Mouse (Mus musculus) neural tube, embryonic 14.5 days (tissue): ENCODE measurements around the gene Bdh1. TPM values are rescaled to one million over a fixed set of nuclear protein-coding genes. Genes with fewer than 3 reads are reported as not detected.

ENCODE experiments used
- ATAC-seq: fragments of 200-750 bp; cut with Nextera tagmentation; 2 replicates; pipeline ENCODE4 v1.8.0; 2017; ENCODE audit warnings: low read depth, mild to moderate bottlenecking, moderate TSS enrichment, moderate library complexity
- H3K27ac ChIP-seq: fragments of 300-500 bp; sonication (generic); 2 replicates; pipeline ENCODE4 v1.5.1; 2014; ENCODE audit warnings: low read depth, mild to moderate bottlenecking, control low read depth, low read length, moderate library complexity, mixed read lengths
- H3K27me3 ChIP-seq: fragments of 300-500 bp; sonication (generic); 2 replicates; pipeline ENCODE4 v1.6.1; 2014; ENCODE audit warnings: low read length; ENCODE audit not compliant: control insufficient read depth, insufficient read depth
- H3K36me3 ChIP-seq: fragments of 300-500 bp; sonication (generic); 2 replicates; pipeline ENCODE4 v1.6.1; 2014; ENCODE audit warnings: low read length, mixed read lengths; ENCODE audit not compliant: control insufficient read depth, insufficient read depth
- H3K4me1 ChIP-seq: fragments of 300-500 bp; sonication (generic); 2 replicates; pipeline ENCODE4 v1.6.1; 2014; ENCODE audit warnings: low read length; ENCODE audit not compliant: control insufficient read depth, insufficient read depth
- H3K4me2 ChIP-seq: fragments of 300-500 bp; sonication (generic); 2 replicates; pipeline ENCODE4 v1.6.1; 2014; ENCODE audit warnings: mild to moderate bottlenecking, low read depth, low read length, control low read depth
- H3K4me3 ChIP-seq: fragments of 300-500 bp; sonication (generic); 2 replicates; pipeline ENCODE4 v1.5.1; 2014; ENCODE audit warnings: low read depth, low read length, control low read depth, mixed read lengths
- H3K9ac ChIP-seq: fragments of 300-500 bp; sonication (generic); replicated peaks from 2 replicates; pipeline ENCODE4 v1.6.1; 2014; ENCODE audit warnings: low read depth, mild to moderate bottlenecking, control low read depth, low read length, mixed read lengths
- H3K9me3 ChIP-seq: fragments of 300-500 bp; sonication (generic); 2 replicates; pipeline ENCODE4 v1.6.1; 2016; ENCODE audit warnings: low read length; ENCODE audit not compliant: control insufficient read depth
- WGBS: fragments of 180-500 bp; shearing (Covaris S2); extraction: QIAGEN DNeasy Blood & Tissue Kit; methylation state at CpG from one replicate; pipeline ENCODE4 v1.1.7; 2014; 5-methylcytosine and 5-hydroxymethylcytosine counted together
- polyA plus RNA-seq: library from polyadenylated mRNA; unstranded; fragments of >200 nt; fragmentation: Nextera tagmentation; extraction: Ambion mirVana; gene quantifications from 2 replicates; pipeline ENCODE4 v1.2.1, GENCODE M21; 2014

Gene Bdh1
- polyA plus RNA-seq, 1 experiment from 2014 or later = 110 TPM

DNA sequence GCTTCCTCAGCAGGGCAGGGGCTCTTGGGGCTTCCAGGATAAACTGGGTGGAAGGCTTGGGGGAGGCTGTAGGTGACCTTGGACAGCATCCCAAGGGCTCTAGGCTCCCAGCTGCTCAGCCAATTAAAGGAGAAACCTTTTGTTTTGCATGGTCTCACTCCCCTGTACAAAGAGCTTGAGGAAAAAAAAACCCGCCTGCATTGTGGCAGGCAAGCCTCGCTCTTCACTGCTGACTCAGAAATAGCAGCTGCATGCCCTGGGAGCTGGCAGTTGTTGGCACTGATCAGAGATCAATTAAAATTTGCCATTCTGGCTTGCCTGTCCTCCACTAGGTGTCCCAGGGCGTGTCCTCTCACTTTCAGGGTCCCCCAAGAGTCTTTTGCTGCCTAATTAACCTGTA lies 67.0 kb downstream of the Bdh1 start:
- peak; percentile 51; the same call in 1 of the 2 replicates for ATAC-seq
- peaks cover 10% of the 10 kb centered on the region for H3K4me1 ChIP-seq
- H3K27me3 ChIP-seq = no peaks in the 10 kb centered on the region
- no peaks in the 10 kb centered on the region for H3K9me3 ChIP-seq
- H3K27ac ChIP-seq = no peak overlapping the region; the same call in 1 of the 2 replicates
- whole genome bisulfite sequencing = 17% methylated on average over 3 of the region's 3 CpGs
- H3K9ac ChIP-seq = no peak overlapping the region
- no peak overlapping the region for H3K4me2 ChIP-seq
- no peak overlapping the region for H3K4me3 ChIP-seq
- no peaks in the 10 kb centered on the region for H3K36me3 ChIP-seq

DNA sequence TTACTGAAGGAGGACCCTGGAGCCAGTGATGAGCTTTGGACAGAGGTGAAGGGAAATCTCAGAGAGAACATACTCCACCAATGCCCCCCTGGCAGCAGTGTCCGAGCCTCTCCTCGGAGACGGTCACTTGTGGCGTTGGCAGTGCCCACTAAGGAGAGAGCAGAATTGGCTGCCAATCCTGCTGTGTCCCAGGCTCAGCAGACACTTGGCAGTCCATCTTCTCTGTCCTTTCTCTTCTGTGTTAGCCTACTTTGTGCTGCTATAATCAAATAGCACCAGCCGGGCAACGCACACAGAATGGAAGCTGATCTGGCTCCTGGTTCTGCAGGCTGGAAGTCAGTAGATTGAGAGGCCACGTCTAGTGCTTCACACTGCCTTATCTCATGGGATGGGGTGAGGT lies 68.9 kb downstream of the Bdh1 start:
- H3K4me2 ChIP-seq = no peak overlapping the region
- ATAC-seq = no peak
- H3K27me3 ChIP-seq = no peaks in the 10 kb centered on the region
- H3K27ac ChIP-seq = no peak overlapping the region
- peaks cover 10% of the 10 kb centered on the region for H3K4me1 ChIP-seq
- no peak overlapping the region for H3K9ac ChIP-seq
- no peaks in the 10 kb centered on the region for H3K9me3 ChIP-seq
- H3K4me3 ChIP-seq = no peak overlapping the region
- whole genome bisulfite sequencing = 85% methylated on average over 7 of the region's 7 CpGs
- no peaks in the 10 kb centered on the region for H3K36me3 ChIP-seq

DNA sequence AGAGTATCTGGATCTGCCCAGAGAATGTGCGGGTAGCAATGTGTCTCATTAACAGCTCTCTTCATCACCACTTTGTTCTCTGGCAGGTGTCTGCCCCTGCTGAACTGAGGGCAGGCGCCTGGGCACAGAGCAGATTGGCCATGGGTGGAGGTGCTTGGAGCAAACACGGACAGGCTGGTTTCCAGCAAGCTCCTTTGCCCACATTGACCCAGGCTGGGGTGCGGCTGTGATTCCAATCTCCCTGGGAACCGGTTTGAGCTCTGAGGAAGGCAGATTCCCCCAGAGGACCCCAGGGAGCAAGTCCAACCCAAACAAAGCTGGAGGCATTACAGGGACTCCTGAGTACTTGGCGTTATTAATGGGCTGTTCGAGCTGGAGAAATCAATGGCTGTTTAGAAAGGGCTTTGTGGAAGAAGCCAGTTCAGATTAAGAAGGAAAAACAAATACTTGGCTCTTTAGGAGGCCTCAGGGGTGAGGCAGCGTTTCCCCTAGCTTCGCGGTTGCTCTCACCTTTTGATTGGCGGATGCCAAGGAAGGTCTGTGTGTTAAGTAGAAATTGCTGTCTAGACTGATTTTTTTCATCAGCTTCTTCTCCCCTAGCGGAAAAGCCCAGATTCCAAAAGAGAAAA lies 71.0 kb downstream of the Bdh1 start:
- WGBS = 25% methylated on average over 12 of the region's 12 CpGs
- H3K9me3 ChIP-seq = no peaks in the 10 kb centered on the region
- no peak overlapping the region for H3K9ac ChIP-seq
- H3K27me3 ChIP-seq = no peaks in the 10 kb centered on the region
- peaks cover 10% of the 10 kb centered on the region for H3K4me1 ChIP-seq
- no peak overlapping the region for H3K4me3 ChIP-seq
- no peak overlapping the region for H3K27ac ChIP-seq
- no peak overlapping the region for H3K4me2 ChIP-seq
- peak; percentile 60; the same call in 1 of the 2 replicates for ATAC-seq
- no peaks in the 10 kb centered on the region for H3K36me3 ChIP-seq

DNA sequence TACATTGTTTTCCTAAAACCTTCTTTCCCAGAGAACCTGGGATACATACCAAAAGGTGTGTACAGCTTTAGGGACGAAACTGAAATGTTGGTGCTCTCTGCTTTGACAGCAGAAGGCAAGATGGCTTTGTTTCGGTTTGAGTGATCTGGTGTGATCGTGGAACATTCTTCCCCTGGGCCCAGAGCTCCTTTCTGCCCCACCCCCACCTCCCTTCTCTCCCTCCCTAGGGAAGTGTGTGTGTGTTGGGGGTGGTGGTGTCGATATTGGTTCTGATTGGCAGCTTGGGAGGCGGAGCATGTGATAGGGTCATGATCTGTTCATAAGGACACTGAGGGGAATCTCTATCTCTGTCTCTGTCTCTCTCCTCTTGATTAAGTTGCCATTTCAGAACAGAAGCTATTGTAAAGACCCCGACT lies 71.5 kb downstream of the Bdh1 start:
- no peak overlapping the region for H3K4me3 ChIP-seq
- no peaks in the 10 kb centered on the region for H3K9me3 ChIP-seq
- no peaks in the 10 kb centered on the region for H3K36me3 ChIP-seq
- no peak overlapping the region for H3K9ac ChIP-seq
- WGBS = 44% methylated on average over 6 of the region's 6 CpGs
- no peak overlapping the region for H3K27ac ChIP-seq
- peaks cover 10% of the 10 kb centered on the region for H3K4me1 ChIP-seq
- no peak for ATAC-seq
- no peak overlapping the region for H3K4me2 ChIP-seq
- no peaks in the 10 kb centered on the region for H3K27me3 ChIP-seq

DNA sequence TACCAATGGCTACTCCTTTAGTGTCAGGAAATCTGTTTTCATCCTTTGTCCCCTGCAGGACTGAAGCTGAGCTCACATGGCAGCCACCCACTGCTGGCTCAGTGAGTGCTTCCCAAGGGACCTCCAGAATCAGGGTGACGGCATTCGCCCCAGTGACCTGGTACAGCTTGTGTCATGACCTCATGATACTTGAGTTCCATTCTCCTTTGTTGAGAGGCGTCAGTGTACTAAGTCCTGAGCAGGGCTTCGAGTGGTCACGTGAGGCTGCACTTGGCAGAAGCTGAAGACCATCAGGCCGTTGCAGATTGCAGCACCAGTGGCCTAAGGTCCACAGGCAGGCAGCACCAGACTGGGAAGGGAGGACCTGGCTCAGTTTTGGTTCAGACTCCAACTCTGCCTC lies 71.9 kb downstream of the Bdh1 start:
- H3K27ac ChIP-seq = no peak overlapping the region

GRCm38 (mm10) chr16:31495356-31495755 lies 73.3 kb downstream of the Bdh1 start:
- no peak overlapping the region for H3K9ac ChIP-seq
- 68% methylated on average over 7 of the region's 7 CpGs for WGBS
- H3K36me3 ChIP-seq = no peaks in the 10 kb centered on the region
- H3K4me1 ChIP-seq = peaks cover 10% of the 10 kb centered on the region
- no peak for ATAC-seq
- H3K4me2 ChIP-seq = no peak overlapping the region
- H3K9me3 ChIP-seq = no peaks in the 10 kb centered on the region
- H3K27ac ChIP-seq = no peak overlapping the region
- H3K27me3 ChIP-seq = no peaks in the 10 kb centered on the region
- no peak overlapping the region for H3K4me3 ChIP-seq

More for the DNA sequence above, 71.9 kb downstream of the Bdh1 start:
- Histone ChIP-seq H3K36me3 (no peaks in the 10 kb centered on the region), H3K9ac (no peak overlapping the region), H3K27me3 (no peaks in the 10 kb centered on the region), H3K4me2 (no peak overlapping the region), H3K4me1 (peaks cover 10% of the 10 kb centered on the region), H3K4me3 (no peak overlapping the region), H3K9me3 (no peaks in the 10 kb centered on the region)
- 59% methylated on average over 6 of the region's 6 CpGs for WGBS
- no peak for ATAC-seq

DNA sequence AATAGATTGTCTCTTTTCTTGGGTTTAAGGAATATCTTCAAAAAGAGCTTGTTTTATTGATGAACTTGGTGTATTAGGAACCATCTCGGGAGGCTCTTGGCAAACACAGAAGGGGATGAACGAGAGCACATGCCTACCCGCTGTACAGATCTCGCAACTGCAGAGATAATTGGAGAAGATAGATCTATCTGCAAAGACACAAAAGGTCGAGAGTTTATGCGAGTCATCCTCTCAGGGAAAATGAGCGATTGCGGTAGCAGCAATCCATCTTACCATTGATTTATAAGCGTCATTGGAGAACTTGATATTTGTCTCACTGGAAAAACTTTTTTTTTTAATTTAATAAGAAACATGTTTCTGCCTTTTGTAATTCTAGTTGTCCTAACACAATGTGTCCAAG lies 73.7 kb downstream of the Bdh1 start:
- 74% methylated on average over 9 of the region's 9 CpGs for WGBS
- Histone ChIP-seq H3K9me3 (no peaks in the 10 kb centered on the region), H3K9ac (no peak overlapping the region), H3K27me3 (no peaks in the 10 kb centered on the region), H3K4me2 (no peak overlapping the region), H3K4me1 (peaks cover 10% of the 10 kb centered on the region), H3K27ac (no peak overlapping the region), H3K36me3 (no peaks in the 10 kb centered on the region), H3K4me3 (no peak overlapping the region)
- ATAC-seq = no peak

- peaks cover 15% of the 10 kb centered on the region; the same call in 1 of the 2 replicates for H3K4me1 ChIP-seq
- no peak for ATAC-seq
Measured at GRCm38 (mm10) chr16:31498336-31498735, 76.3 kb downstream of the Bdh1 start.

DNA sequence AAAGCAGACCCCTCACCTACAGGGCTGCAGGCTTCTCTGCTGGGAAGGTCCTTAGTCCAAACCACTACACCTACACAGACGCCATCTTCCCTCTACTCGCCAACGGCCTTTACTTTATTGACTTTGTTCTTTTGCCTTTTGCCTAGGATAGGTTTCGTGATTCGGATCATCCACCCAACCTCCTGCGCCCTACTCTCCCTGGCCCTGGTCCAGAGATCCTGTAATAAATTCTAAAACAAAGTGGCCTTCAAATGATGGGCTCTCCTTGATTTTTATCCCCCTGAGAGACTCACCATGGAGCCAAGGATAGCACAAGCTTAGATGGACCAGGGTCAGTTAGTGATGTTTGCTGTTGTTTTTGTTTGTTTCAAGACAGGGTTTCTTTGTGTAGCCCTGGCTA lies 76.9 kb downstream of the Bdh1 start:
- Histone ChIP-seq H3K27me3 (no peaks in the 10 kb centered on the region), H3K36me3 (no peaks in the 10 kb centered on the region), H3K4me1 (peaks cover 12% of the 10 kb centered on the region; the same call in 1 of the 2 replicates), H3K27ac (no peak overlapping the region), H3K4me3 (no peak overlapping the region), H3K4me2 (no peak overlapping the region), H3K9ac (no peak overlapping the region), H3K9me3 (no peaks in the 10 kb centered on the region)
- 94% methylated on average over 6 of the region's 6 CpGs for WGBS
- no peak for ATAC-seq

More at GRCm38 (mm10) chr16:31498336-31498735, 76.3 kb downstream of the Bdh1 start:
- no peaks in the 10 kb centered on the region for H3K36me3 ChIP-seq
- H3K9me3 ChIP-seq = no peaks in the 10 kb centered on the region
- 89% methylated on average over 4 of the region's 4 CpGs for WGBS
- H3K4me3 ChIP-seq = no peak overlapping the region
- no peak overlapping the region for H3K4me2 ChIP-seq
- H3K27ac ChIP-seq = no peak overlapping the region
- H3K9ac ChIP-seq = no peak overlapping the region
- H3K27me3 ChIP-seq = no peaks in the 10 kb centered on the region
